Mouse (Mus musculus): ENCODE measurements at regions not wholly inside any gene's neighbourhood (a gene's known extent, or its start where the extent isn't known, plus 50 kb on each side); places are given as distances from the start of the nearest gene placed in this dataset.
A peak's percentile ranks its signal among the peaks of the same experiment; 100 is the strongest.

GRCm38 (mm10) chr5:28519059-28519543, 52.0 kb upstream of the Shh start:
- peak; percentile 36 for TF ChIP-seq CTCF (conservative IDR thresholded peaks at IDR 0.05; ENCODE audit: insufficient read depth, insufficient read length, low read depth, low read length)
- no peak for TF ChIP-seq POLR2A (IDR thresholded peaks at IDR 0.05; ENCODE audit: low read depth, low read length)
